Mouse (Mus musculus) bone marrow macrophage, adult 2 months (primary cell): ENCODE measurements around the gene C1ql4.

Experiments used
- CTCF ChIP-seq: IDR thresholded peaks from 2 replicates; pipeline ENCODE4 v1.5.1; 2012; ENCODE audit warnings: low read depth, mild to moderate bottlenecking, low read length, moderate library complexity
- POLR2A ChIP-seq: IDR thresholded peaks from 2 replicates; pipeline ENCODE4 v1.6.1; 2012; ENCODE audit warnings: mild to moderate bottlenecking, low read depth, low read length, borderline replicate concordance

DNA sequence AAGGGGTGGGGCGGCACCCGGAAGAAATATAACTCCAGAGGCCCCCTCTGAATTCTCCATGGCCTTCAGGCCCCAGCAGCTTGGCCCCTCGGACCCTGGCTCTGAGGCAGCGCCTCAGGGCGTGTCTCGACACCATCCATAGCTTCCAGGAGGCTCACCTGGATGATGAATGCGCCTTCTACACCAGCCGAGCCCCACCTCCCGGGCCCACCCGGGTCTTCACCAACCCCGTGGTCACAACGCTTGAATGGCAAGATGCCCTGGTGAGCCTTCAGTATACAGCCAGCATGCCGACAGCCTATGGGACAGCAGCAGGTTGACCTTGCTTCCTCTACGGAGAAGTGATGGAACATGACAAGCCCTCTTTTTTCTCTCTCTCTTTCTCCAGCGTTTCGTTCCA lies 4.8 kb downstream of the C1ql4 start:
- TF ChIP-seq POLR2A (no peak), CTCF (no peak)
